Mouse (Mus musculus) liver, postnatal 0 days (tissue): Measurements from ENCODE around the gene Kl.

Experiments used
- CTCF ChIP-seq: sonication (generic); IDR thresholded peaks from 2 replicates; pipeline ENCODE4 v1.5.1; 2016; ENCODE audit warnings: antibody characterized with exemption, low read depth
- EP300 ChIP-seq: IDR thresholded peaks from 2 replicates; pipeline ENCODE4 v1.6.1; 2016; ENCODE audit warnings: antibody characterized with exemption, low read depth, mild to moderate bottlenecking

DNA sequence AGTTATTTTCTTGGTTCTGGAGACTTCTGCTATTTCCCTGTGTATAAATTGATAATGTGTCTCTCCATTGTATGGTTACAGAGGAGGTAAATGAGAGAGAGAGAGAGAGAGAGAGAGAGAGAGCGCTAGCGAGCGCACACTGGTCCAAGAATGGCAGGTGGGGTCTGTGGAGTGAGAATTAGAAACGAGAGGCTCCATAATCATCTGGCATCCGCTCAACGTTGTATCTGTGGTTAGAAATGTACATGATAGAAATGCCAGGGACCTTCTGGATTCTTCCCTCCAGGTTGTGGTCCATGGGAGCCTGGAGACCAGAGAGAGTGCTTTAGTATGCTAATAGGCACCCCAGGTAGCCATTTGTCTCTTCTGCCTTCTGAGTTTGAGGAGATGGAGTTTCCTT, 76.5 kb downstream of the Kl start:
- TF ChIP-seq CTCF (no peak), EP300 (no peak)
